Mouse (Mus musculus) right cerebral cortex, postnatal 36 days (tissue): ENCODE data around the gene Myh6.
"Not testable (repeated sequence)": the region's sequence is repeated elsewhere in the genome, so short reads cannot be mapped to it uniquely, and the experiment has no call there.

Experiments used
- DNase-seq, 2 experiments: peaks; one replicate each; pipeline ENCODE4 v3.0.0; 2022; ENCODE audit warnings: low spot score in 2 of 2, mixed read lengths in 1 of 2

Myh6 gene

DNA sequence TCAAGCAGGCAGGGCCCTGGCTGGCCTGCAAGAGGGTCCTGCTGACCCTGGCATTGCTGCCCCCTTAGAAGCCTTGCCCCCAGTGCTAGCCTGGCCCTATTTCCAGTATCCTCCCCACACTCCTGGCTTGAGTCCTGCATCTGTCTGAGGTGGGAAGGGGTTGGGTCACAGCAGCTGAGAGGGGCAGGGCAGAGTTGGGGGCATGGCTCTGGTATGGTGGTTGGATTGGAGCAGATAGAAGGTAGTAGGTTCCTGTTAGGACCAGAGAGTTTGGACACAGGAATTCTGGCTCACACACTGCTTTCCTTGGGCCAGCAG lies 28.1 kb upstream of the Myh6 start:
- DNase-seq, result no peak

DNA sequence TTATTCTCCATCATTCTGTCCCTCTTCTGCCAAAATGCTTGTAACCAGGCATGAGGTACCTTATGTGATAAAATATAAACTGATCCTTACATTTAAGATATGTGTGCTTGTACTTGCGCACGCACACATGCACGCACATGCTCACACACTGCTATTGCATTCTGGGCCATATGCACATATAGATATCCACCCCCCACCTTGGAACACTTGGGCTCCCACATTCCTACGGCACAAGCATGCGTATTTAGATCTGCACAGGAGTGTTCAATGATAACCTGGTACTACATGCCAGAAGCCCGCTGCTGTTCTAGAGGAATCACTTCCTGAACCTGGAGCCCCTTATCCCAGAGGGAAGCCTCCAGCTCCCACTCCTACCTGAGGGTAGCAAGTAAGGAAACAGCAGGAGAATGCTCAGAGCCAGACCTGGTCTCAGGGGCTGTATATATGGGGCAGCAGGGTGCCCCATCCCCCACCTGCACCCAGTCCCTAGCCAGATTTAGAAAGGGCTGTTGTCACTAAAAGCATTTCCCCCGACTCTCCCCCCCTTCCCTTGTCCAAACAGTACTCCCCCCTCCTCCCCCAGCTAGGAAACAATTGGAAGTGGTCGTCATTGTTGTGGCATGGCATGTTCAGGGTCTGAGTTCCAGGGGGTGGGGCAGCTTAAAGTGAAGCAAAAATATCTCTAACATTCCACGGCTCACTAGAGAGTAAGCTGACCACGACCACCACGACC lies 27.6 kb upstream of the Myh6 start, which contains the start of gene Myh7:
Myh7 (minus strand) TSS at position 491 of the 733 bp plus-strand sequence.
- DNase-seq, result peak in 1 of 2 experiments; percentile 16

DNA sequence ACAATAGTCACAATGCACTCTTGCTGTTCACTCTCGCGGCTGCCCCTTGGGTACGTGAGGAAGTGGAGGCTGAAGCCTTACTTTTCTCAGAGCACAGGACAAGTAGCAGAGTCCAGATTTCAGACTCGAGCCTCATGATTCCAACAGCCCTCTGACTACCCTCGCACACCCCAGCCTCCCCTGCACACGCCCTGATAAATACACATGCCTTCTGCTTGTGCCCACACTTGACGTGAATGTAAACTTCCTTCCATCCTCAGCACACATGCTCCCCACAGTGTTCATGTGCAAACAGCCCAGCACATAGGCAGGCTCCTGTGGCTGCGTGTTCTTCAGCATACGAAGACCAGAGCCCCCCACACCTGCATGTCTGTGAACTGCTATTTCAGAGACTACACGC lies 26.9 kb upstream of the Myh6 start:
- no peak for DNase-seq

DNA sequence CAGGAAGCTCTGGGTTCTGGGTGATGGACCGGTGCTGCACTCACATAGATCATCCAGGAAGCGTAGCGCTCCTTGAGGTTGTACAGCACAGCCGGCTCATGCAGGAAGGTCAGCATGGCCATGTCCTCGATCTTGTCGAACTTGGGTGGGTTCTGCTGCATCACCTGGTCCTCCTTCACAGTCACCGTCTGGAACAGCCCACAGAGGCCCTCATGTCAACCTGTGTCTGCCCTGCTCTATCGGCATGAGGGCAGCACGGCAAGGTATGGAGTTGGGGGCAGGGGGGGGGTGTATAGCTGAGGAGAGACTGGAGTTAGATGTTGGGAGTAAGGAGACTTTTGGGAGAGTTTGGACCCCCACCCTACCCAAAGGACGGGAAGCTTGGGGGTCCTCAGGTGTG lies 25.5 kb upstream of the Myh6 start:
- no peak for DNase-seq

DNA sequence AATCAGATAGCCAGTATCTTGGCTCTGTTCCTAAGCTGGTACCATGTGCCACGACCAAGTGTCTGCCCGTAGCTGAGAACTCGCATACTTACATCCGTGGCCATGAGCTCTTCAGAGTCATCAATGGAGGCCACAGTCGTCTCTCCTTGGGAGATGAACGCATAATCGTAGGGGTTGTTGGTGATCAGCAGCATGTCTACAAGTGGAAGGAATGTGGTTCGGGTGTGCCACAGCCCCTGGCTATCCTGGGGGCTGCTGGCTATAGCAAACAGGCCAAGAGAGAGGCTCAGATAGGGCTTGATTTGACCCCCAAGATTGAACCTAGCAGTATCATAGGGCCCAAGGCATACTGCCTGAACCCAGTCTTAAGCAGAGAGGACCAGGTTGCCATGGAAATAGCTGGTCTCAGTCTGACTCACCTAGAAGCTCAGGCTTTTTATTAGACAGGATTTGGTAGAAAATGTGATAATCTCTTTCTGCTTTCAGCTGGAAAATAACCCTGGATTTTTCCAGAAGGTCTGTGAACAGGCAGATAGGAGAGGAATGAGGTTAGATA lies 23.2 kb upstream of the Myh6 start:
- DNase-seq, result no peak

DNA sequence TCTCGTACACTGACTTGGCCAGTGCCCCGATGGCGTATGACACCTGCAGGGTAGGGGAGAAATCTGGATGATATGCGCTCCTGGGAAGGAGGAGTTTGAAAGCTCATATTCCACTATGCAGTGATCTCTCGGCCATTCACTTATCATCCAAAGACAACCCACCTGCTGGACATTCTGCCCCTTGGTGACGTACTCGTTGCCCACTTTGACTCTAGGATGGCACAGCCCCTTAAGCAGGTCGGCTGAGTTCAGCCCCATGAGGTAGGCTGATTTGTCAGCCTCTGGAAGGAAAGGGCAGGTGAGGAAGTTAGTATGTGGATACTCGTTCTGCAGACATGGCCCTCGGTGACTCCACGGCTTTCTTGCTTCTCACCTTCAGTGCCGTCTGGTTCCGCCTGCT lies 22.2 kb upstream of the Myh6 start:
- DNase-seq, result no peak

DNA sequence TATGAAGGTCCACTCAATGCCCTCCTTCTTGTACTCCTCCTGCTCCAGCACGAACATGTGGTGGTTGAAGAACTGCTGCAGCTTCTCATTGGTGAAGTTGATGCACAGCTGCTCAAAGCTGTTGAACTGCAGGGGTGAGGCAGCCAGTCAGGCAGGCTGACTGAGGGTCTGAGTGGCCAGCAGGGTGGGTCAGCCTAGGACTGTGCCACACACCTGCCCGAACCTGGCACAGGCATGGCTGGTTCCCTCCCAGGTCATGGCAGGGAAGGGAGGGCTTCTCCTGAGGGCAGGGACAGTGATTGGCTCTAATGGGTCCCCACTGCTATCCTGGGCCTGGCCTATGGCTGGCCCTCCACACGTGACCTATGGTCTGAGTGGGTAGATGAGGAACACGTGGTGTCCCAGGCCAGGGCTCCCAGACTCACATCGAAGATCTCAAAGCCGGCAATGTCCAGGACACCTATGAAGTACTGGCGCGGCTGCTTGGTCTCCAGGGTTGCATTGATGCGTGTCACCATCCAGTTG lies 21.7 kb upstream of the Myh6 start:
- DNase-seq, result not testable (repeated sequence)

DNA sequence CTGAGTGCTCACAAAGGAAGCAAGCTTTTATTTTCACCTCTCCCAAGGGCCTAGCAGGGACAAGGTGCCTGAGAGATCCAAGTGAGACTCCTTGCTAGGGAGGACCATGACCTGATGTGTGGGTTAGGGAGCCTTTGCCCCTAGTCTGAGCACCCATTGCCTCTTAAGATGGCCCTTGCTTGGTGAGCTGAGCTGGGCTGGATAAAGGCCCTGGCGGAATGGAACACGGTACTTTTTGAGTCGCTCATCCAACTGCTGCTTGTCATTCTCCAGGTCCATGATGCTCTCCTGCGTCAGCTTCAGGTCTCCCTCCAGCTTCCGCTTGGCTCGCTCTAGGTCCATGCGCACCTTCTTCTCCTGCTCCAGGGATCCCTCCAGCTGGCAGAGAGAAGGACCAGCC lies 15.2 kb upstream of the Myh6 start:
- no peak for DNase-seq

DNA sequence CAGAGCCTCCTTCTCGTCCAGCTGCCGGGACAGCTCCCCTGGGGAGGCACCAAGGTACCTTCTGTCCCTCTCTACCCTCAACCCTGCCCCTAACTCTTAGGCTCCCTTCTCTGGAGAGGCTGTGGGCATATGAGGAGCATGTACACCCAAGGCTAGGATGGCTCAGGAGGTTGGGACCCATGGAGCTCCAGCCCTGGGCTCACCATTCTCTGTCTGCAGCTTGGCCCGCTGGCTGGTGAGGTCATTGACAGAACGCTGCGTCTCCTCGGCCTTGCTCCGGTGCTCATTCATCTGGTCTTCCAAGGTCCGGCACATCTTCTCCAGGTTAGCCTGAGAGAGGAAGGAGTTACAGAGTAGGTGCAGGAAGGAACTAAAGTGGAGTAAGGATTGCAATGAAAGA lies 11.9 kb upstream of the Myh6 start:
- DNase-seq, result no peak

DNA sequence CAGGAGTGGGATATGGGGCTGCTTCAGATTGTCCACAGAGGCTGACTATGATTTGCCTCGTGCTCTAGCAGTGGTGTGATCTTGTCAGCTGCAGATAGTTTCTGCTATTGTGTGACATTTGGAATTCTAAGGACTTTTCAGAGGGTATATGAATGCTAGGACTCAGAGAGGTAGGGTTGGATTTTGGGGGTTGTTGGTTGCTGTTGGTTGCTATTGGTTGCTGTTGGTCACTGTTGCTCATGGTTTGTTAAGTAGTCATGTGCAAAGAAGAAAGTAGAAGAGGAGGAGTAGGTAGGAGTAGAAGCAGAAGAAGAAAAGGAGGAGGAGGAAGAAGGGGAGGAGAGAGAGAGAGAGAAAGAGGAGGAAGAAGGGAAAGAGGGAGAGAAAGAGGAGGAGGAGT lies 9.9 kb upstream of the Myh6 start, which contains the start of gene Gm17428:
Gm17428 (plus strand) TSS at position 301 of the 400 bp plus-strand sequence.
- no peak for DNase-seq

DNA sequence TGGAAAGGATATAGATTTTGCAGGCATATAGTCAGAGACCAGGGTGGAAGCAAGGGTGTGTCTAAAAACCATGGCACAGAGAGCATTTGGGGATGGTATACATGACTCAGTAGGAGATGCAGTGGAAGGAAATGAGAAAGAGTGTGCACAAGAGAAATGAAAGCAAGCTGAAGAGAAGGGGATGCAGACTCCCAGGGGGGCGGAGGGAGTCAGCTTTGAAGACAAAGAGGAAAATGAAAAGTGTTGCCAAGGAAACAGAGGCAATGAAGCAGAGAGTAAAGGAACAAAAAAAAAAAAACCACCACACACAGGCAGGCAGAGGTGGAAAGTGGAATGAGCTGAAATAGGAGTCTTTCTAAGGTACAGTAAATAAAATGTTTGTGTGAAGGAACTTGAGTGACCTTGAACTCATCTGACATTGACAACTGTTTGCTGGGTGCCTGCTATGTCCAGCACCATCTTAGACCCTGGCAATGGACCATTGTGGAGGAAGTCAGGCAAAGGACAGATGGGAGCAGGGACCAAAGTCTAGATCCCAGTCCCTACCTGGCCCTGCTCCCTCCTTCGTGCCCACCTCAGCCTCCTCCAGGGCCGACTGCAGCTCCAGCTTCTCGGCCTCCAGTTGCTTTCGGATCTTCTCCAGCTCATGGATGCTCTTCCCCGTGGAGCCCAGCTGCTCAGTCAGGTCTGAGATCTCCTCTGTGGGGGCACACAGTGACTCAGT lies 7.5 kb upstream of the Myh6 start:
- peak; percentile 22 to 25 for DNase-seq

DNA sequence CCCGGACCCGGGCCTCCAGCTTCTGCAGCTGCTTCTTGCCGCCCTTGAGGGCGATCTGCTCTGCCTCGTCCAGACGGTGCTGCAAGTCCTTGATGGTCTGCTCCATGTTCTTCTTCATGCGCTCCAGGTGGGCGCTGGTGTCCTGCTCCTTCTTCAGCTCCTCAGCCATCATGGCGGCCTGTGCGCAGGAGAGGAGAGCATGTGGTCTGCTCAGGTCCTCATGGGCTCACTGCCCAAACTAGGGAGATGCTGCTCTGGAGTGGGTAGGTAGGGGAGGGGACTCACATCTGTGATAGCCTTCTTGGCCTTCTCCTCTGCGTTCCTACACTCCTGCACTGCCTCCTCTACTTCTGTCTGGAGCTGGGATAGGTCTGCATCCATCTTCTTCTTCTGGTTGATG lies 6.1 kb upstream of the Myh6 start:
- DNase-seq, result not testable (repeated sequence)

DNA sequence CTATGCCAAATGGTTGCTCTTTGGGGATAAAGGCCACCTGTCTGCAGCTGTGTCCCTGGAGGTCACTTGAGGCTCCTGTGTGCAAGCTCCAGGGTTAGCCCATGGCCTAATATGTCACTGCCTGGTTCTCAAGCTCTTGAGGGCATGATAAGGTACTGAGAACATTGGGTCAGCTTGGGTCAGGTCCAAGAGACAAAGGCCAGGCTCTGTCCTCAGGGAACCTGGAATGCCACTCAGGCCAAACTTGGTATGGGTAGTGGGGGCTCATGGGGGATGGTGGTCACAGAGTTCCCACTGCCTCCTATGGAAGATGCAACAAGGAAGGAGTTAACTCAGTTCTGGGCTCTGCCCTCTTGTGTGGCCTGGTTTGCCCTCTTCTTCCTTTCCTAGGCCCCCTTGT lies 1.6 kb upstream of the Myh6 start:
- no peak for DNase-seq

DNA sequence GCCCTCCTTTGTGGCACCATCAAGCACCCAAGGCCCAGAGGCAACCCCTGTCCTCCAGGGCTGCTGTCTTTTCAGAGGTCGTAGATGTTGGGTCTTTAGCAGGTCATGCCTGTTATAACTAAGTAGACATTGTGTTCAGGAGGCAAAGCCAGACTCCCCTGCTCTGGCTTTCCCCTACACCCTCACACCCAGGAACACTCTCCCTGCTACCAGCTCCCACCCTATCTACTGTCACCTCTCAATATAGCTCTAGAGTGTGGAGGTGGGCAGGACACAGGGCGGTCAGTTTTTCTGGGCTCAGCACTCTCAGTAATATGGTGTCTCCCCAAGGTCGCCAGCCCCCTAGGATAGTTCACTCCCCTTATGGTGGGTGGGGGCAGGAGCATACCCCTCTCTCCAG lies 1.1 kb upstream of the Myh6 start:
- DNase-seq, result no peak

DNA sequence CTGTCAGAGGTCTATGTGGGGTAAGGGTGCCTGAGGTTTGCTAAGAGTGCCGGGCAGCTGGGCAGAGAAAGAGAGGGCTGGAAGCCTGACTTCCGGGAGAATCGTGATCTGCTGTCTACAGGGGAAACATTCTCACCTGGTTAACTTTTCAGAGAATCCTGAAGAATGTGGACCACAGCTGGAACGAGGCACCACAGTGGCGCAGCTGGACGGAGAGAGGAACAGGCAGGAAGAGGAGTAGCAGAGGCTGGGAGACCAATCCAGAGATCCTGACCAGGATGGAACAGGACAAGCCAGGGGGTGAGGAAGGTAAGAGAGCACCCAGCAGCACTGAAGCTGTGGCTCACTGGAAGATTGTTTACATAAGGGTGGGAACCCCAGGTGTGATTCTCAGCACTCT lies 1.1 kb downstream of the Myh6 start:
- DNase-seq, result no peak

DNA sequence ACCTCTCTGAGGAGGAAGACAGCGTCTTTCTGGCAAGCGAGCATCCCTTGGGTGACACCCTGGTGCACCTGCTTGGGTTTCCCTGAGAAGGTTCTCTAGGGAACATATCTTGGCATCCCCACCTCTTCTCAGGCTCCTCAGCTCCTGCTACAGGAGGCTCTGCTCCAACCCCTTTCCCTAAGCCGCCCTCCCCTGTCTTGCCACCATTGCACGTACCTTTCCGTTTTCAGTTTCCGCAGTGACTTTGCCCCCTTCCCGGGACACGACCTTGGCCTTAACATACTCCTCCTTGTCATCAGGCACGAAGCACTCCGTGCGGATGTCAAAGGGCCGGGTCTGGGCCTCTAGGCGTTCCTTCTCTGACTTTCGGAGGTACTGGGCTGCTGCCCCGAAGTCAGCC lies 1.7 kb downstream of the Myh6 start:
- DNase-seq, result no peak

DNA sequence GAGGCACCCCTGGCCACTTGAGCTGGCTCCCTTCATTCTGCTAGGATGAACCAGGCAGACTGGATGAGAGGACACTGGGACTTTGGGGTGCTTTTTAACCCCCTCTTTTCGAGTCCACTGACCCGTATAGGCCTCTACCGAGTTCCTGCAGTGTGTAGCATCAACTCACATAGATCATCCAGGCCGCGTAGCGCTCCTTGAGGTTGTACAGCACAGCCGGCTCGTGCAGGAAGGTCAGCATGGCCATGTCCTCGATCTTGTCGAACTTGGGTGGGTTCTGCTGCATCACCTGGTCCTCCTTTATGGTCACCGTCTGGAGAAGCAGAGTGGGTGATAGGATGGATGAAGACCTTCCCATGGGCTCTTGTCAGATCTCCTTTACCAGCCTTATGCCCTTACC lies 3.0 kb downstream of the Myh6 start:
- no peak for DNase-seq

DNA sequence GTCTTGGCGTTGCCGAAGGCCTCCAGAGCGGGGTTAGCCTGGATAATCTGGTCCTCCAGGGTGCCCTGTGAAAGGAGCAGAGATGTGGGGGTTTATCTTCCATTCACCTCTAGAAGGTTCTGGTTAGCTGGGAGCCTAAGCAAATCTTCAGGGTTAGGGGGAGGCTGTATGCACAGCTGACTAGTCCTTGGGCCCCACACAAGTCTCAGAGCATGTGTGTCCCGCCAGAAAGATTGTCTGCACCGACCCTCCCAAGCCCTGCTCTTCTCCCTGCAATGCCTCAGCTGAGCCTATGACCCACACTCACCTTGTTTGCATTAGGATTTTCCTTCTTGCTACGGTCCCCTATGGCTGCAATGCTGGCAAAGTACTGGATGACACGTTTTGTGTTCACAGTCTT lies 4.0 kb downstream of the Myh6 start:
- no peak for DNase-seq

DNA sequence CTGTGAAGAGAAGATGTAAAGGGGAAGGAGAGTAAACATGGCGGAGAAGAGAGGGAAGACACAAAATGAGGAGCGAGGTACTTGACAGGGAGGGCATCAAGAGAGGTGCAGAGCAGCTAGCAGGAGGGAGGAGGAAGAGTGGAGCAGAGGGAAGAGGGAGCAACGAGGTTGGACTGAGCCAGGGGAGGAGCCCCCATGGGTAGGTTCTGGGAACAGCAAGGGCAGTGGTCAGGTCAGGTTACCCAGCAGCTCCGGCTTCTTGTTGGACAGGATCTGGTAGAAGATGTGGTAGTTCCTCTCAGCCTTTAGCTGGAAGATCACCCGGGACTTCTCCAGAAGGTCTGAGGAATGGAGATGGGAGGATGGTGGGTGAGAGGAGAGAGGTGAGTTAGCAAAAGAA lies 5.2 kb downstream of the Myh6 start:
- DNase-seq, result no peak

DNA sequence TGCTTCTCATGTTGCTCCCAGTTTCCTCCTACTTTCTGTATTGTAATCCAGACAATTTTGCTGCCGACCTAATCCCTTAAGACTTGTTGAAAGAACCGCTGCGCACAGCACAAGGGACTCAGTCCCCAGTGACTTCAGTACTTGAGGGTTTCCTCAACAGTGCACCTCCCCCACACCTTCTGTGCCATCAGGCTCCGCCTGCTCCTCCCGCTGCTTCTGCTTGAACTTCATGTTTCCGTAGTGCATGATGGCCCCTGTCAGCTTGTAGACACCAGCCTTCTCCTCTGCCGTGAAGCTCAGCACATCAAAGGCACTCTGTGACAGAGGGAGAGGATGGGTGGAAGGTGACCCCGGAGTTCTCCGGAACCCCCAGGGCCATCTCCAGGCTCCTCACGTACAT lies 6.0 kb downstream of the Myh6 start:
- no peak for DNase-seq

DNA sequence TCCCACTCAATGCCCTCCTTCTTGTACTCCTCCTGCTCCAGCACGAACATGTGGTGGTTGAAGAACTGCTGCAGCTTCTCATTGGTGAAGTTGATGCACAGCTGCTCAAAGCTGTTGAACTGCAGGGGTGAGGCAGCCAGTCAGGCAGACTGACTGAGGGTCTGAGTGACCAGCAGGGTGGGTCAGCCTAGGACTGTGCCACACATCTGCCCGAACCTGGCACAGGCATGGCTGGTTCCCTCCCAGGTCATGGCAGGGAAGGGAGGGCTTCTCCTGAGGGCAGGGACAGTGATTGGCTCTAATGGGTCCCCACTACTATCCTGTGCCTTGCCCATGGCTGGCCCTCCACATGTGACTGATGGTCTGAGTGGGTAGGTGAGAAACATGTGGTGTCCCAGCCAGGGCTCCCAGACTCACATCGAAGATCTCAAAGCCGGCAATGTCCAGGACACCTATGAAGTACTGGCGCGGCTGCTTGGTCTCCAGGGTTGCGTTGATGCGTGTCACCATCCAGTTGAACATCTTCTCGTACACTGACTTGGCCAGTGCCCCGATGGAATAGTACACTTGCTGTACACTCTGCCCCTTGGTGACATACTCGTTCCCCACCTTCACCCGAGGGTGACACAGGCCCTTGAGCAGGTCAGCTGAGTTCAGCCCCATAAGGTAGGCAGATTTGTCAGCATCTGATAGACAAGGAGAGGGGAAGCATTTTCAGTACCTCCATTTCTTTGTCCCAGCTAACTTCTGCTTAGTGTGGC lies 6.7 kb downstream of the Myh6 start:
- not testable (repeated sequence) for DNase-seq

DNA sequence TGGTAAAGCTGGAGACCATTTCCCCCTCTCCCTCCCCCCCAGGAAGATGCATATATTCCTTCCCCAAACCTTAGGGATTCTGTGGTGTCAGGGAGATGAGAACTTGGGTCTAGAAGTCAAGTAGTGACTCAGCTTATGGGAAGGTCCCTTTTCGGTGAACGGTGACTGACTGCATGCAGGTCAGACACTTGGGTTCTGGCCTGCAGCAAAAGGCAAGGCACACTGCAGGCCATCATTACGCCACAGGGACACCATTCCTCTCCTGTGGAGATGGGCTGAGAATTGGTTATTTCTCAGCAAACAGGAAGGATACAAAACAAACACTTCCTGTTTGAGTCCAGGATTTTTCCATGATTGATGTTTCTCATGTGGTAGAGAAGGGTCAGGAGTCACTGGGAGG lies 7.5 kb downstream of the Myh6 start:
- DNase-seq, result no peak
